Mouse (Mus musculus): Measurements from ENCODE around the gene Mfsd11. TPM values are rescaled to one million over a fixed set of nuclear protein-coding genes. Genes with fewer than 3 reads are reported as not detected.
"Not testable (repeated sequence)": the region's sequence is repeated elsewhere in the genome, so short reads cannot be mapped to it uniquely, and the experiment has no call there.

The Mfsd11 gene
- polyA plus RNA-seq, 1 experiment from 2014 or later, result 48.8 TPM

DNA sequence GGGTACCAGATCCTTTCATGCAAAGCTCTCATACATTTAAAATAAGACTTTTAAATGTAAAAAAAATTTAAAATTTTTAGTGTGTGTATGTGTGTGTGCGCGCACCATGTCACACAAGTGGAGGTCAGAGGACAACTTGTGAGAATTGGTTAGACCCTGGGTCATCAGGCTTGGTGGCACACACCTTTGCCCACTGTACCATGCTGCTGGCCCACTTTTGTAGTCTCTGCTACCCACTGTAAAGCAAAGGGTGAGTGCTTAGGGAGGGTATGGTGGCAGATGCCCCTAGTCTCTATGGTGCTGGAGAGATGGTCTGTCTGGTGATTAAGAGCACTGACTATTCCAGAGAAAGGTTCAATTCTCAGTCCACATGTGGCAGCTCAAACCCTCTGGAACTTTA is 29.0 kb upstream of the Mfsd11 start:
- Histone ChIP-seq H3K9ac (replicated peaks) (no peak overlapping the region), H3K27me3 (no peaks in the 10 kb centered on the region), H3K27ac (no peak overlapping the region), H3K4me1 (replicated peaks) (peaks cover 54% of the 10 kb centered on the region), H3K9me3 (no peaks in the 10 kb centered on the region), H3K4me3 (replicated peaks) (no peak overlapping the region), H3K36me3 (no peaks in the 10 kb centered on the region), H3K4me2 (replicated peaks) (no peak overlapping the region)
- WGBS, result 100% methylated on average over 2 of the region's 2 CpGs
- no peak for ATAC-seq

DNA sequence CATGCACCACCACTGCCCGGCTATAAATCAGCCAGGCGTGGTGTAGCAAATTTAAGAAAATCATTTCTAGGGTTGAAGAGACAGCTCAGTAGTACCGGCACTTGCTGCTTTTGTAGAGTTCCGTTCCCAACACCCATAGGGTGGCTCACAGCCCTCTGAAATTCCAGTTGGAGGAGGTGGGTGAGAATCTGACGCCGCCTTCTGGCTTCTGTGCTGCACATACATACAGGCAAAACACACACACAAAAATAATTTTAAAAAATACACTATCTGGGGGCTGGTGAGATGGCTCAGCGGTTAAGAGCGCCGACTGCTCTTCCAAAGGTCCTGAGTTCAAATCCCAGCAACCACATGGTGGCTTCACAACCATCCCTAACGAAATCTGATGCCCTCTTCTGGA is 28.4 kb upstream of the Mfsd11 start:
- not testable (repeated sequence) for H3K27me3 ChIP-seq; H3K36me3 ChIP-seq; ATAC-seq; H3K4me3 ChIP-seq (replicated peaks); H3K9me3 ChIP-seq; H3K27ac ChIP-seq; H3K4me2 ChIP-seq (replicated peaks); H3K9ac ChIP-seq (replicated peaks)
- 98% methylated on average over 10 of the region's 10 CpGs for WGBS
- H3K4me1 ChIP-seq (replicated peaks), result peaks cover 56% of the 10 kb centered on the region

DNA sequence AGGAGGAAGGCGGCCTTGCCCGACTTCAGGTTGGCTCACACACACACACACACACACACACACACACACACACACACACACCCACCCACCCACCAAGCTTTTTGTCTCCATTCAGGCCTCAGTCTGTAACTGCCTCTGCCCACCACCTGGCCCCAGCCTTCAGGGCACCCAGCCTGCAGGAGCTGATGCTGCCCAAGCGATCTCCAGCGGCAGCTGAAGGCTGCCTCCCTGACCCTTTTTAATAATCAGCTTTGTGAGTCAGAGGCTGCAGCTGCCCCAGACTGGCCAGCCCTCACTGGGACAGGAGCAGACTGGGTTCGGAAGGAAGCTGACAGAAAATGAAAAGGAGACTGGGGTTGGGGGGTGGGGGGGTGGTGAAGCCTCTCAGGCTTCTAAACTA is 27.0 kb upstream of the Mfsd11 start:
- Histone ChIP-seq H3K27me3 (no peaks in the 10 kb centered on the region), H3K4me3 (replicated peaks) (peak overlapping the region; percentile 9), H3K9ac (replicated peaks) (0 out of 2 replicates have a peak overlapping the region, but pooled peaks have one; percentile 44), H3K9me3 (no peaks in the 10 kb centered on the region), H3K4me1 (replicated peaks) (peaks cover 54% of the 10 kb centered on the region), H3K36me3 (no peaks in the 10 kb centered on the region), H3K4me2 (replicated peaks) (peak overlapping the region; percentile 86), H3K27ac (peak overlapping the region; percentile 70)
- no peak for ATAC-seq
- WGBS, result 35% methylated on average over 5 of the region's 5 CpGs

DNA sequence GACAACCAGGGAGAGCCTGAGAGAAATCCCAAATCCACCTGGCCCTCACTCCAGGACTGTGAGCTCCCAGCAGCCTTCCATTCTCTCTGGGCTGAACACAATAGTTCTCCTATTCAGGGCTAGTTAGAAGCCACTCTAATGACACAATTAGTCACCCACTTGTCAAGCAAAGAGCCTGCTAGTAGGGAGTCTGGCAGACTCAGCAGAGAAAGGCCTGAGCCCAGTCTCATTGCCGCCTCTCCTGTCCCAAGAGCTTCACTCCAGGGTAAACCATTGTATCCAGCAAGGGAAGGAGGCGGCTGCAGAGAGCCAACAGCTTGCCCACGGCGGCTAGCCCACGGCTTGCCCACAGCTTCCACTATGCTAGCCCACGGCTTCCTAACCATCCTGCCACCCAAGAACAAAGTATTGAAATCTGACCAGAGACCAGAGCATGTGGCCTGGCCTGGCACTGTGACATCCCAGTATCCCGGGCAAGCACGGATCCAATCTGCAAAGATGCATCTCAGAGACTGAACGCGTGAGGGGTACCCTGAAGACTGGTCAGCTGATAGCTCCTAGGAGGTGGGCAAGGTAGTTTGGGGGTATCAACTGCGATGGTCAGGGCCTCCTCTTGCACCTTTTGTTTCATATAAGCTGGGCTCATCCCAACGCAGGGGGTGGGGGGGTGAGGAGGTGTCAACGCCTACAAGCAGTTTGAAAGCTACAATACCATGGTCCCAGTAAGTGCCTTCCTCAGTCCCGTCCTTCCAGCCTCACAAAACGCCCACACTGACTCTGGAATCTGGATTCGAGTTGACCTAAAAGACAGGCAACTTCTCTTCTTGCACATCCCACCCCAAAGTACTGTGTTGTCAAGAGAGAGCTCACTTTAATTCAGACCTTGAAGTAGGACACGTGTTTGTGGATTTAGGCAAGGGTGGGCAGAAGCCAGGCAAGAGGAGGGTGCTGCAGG is 25.4 kb upstream of the Mfsd11 start:
- H3K4me1 ChIP-seq (replicated peaks), result peaks cover 40% of the 10 kb centered on the region
- peak overlapping the region; percentile 86 for H3K4me2 ChIP-seq (replicated peaks)
- peak overlapping the region; percentile 83 for H3K27ac ChIP-seq
- 11% methylated on average over 17 of the region's 17 CpGs for WGBS
- no peaks in the 10 kb centered on the region for H3K27me3 ChIP-seq
- ATAC-seq, result peak; percentile 28; the same call in 1 of the 2 replicates
- no peaks in the 10 kb centered on the region for H3K9me3 ChIP-seq
- peak overlapping the region; percentile 69 for H3K4me3 ChIP-seq (replicated peaks)
- peak overlapping the region; percentile 85 for H3K9ac ChIP-seq (replicated peaks)
- H3K36me3 ChIP-seq, result peaks cover 8% of the 10 kb centered on the region; the same call in 1 of the 2 replicates

DNA sequence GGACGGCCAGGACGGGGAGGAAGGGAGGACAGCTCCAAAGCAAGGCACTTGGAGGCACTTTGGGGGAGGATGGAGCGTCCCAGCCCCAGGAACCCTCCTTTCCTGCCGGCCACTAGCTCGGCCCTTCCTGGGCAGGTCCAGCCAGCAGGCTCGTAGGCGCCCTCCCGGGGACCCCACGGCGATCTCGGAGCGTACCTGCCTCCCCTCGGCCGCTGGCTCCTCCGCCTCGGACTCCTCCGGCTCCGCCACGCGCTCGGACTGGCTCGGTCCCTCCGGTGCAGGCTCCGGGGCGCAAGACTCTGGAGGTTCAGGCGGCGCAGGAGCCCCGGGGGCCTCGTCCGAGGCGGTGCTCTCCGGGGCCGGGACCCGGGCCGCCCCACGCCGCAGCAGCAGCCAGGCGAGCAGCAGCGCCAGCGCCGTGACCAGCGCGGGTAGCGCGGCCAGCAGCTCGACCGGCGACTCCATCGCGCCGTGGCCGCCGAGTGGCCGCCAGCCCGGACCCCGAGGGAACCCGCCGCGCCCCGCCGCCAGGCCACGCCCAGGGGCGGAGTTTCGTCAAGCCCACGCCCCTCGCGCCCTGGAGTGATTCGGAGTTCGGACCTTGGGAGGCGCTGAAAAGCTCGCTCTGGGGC is 24.6 kb upstream of the Mfsd11 start, which contains the start of gene Mxra7:
Mxra7 (minus strand) TSS at position 513 of the 632 bp plus-strand sequence.
- peak within 1 kb of the TSS; percentile 69 for H3K4me3 ChIP-seq (replicated peaks)
- ATAC-seq, result peak; percentile 46
- peak within 1 kb of the TSS; percentile 83 for H3K27ac ChIP-seq
- peaks cover 39% of the 10 kb centered on the region for H3K4me1 ChIP-seq (replicated peaks)
- no peaks in the 10 kb centered on the region for H3K9me3 ChIP-seq
- no peaks in the 10 kb centered on the region for H3K27me3 ChIP-seq
- peaks cover 10% of the 10 kb centered on the region for H3K36me3 ChIP-seq
- whole genome bisulfite sequencing, result under 1% methylated on average over 68 of the region's 71 CpGs
- H3K9ac ChIP-seq (replicated peaks), result peak within 1 kb of the TSS; percentile 85
- peak within 1 kb of the TSS; percentile 86 for H3K4me2 ChIP-seq (replicated peaks)

DNA sequence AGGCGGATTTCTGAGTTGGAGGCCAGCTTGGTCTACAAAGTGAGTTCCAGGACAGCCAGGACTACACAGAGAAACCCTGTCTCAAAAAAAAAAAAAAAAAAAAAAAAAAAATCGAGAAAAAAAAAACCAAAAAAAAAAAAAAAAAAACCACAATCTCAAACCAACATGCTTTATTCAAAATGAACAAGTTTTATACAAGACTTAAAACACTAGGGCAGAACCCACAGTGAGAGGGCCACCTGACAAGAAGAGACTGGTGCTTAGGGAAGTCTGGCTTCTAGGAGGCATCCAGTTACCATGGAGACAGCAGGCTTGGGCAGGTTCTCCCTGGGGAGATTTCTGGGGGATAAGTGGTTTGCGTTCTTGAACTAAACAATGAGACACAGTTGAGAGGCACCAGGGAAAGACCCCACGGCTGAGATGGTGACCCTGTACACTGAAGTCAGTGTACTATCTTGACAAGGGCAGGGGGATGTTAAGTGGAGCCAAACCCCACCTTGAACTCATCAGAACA is 20.0 kb upstream of the Mfsd11 start:
- Histone ChIP-seq H3K36me3 (peaks cover 56% of the 10 kb centered on the region), H3K4me1 (replicated peaks) (peaks cover 20% of the 10 kb centered on the region), H3K9ac (replicated peaks) (peak overlapping the region; percentile 28; the same call in 1 of the 2 replicates), H3K4me3 (replicated peaks) (no peak overlapping the region), H3K9me3 (no peaks in the 10 kb centered on the region), H3K27me3 (no peaks in the 10 kb centered on the region), H3K27ac (peak overlapping the region; percentile 65), H3K4me2 (replicated peaks) (no peak overlapping the region)
- WGBS, result 26% methylated on average over 3 of the region's 4 CpGs
- 0 out of 2 replicates have a peak, but pooled peaks have one; percentile 35 for ATAC-seq

DNA sequence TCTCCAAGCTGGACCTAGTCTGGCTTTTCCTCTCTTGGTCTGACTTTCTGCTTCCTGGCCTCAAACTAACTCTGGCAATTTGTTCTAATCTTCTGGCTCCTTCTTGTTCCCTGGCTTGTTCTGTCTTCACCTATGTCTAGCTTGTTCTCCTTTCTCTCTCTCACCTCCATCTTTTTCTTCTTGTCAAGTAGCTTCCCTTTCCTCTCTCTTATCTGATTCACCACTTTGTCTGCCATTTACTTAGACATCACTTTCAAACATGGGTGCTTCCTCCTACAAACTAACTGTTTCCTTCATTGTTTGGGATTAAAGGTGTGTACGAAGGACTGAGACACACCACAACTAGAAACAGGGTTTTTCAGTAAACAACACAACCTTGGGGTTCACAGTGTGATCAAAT is 17.3 kb upstream of the Mfsd11 start:
- WGBS, result 98% methylated on average over 1 of the region's 1 CpGs
- Histone ChIP-seq H3K27ac (no peak overlapping the region), H3K4me3 (replicated peaks) (no peak overlapping the region), H3K4me1 (replicated peaks) (peaks cover 23% of the 10 kb centered on the region), H3K36me3 (peaks cover 83% of the 10 kb centered on the region), H3K4me2 (replicated peaks) (no peak overlapping the region), H3K9me3 (no peaks in the 10 kb centered on the region), H3K27me3 (no peaks in the 10 kb centered on the region), H3K9ac (replicated peaks) (no peak overlapping the region)
- no peak for ATAC-seq

DNA sequence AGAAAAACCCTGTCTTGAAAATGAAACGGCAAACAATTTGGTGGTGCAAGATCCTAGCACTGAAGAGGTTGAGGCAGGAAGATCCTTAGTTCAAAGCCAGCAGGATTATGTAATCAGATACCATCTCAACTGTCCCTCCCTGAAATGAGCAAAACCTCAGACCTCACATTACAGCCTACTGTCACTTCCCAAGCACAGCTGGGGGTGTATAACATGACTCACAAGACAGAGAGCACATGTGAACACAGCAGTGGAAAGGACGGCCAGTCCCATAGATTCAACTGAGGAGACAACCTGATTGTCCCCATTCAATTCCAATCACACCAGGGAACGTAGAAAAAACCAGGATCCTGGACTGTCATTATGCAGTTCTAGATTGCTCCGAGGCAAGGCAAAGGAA is 16.0 kb upstream of the Mfsd11 start:
- WGBS, result 95% methylated on average over 4 of the region's 4 CpGs
- H3K9ac ChIP-seq (replicated peaks), result no peak overlapping the region
- H3K4me3 ChIP-seq (replicated peaks), result no peak overlapping the region
- no peak for ATAC-seq
- H3K36me3 ChIP-seq, result peaks cover 93% of the 10 kb centered on the region
- no peak overlapping the region for H3K4me2 ChIP-seq (replicated peaks)
- H3K27me3 ChIP-seq, result no peaks in the 10 kb centered on the region
- H3K27ac ChIP-seq, result no peak overlapping the region
- H3K9me3 ChIP-seq, result no peaks in the 10 kb centered on the region
- H3K4me1 ChIP-seq (replicated peaks), result peaks cover 36% of the 10 kb centered on the region

DNA sequence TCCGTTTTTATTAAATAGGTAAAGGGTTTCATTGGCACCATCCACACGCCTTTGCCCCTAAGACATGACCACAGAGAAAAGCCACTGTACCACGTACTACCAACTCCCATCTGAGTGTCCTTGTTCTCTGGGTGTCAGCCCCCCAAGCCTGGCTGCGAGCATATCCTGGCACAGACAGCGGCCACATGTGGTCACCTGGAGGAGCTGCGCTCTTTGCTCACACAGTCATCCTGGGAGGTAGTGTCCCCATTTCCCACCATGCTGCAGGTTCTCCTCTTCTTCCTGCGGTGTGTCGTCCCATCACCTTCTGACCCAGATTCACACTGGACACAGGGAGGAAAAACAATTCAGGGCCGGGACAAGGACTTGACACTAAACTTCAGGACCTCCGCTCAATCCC is 14.8 kb upstream of the Mfsd11 start:
- Histone ChIP-seq H3K4me1 (replicated peaks) (peaks cover 44% of the 10 kb centered on the region), H3K9me3 (no peaks in the 10 kb centered on the region), H3K9ac (replicated peaks) (no peak overlapping the region), H3K27me3 (no peaks in the 10 kb centered on the region), H3K4me2 (replicated peaks) (no peak overlapping the region), H3K4me3 (replicated peaks) (no peak overlapping the region), H3K27ac (no peak overlapping the region), H3K36me3 (peaks cover 88% of the 10 kb centered on the region)
- WGBS, result 95% methylated on average over 10 of the region's 10 CpGs
- no peak for ATAC-seq

DNA sequence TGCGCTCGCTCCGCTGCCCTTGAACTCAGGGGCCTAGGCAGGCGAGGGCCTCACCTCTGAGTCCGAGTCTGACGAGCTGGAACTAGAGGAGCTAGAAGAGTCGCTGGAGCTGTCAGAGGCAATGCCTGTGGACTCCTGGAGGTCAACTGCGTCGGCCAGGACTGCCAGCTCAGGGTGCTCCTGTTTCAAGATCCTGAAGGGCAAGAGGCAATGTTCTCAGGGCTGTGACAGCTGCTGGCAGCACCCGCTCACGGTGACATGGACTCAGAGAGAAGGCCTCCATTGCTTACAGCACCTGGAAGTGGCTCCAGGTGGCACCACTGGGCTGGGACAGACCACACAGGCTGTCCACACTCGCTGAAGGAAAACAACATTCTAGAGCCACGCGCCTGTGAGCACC is 13.3 kb upstream of the Mfsd11 start:
- Histone ChIP-seq H3K9ac (replicated peaks) (peak overlapping the region; percentile 94; the same call in 1 of the 2 replicates), H3K36me3 (peaks cover 73% of the 10 kb centered on the region), H3K27ac (no peak overlapping the region), H3K9me3 (no peaks in the 10 kb centered on the region), H3K4me3 (replicated peaks) (no peak overlapping the region), H3K4me2 (replicated peaks) (no peak overlapping the region), H3K27me3 (no peaks in the 10 kb centered on the region), H3K4me1 (replicated peaks) (peaks cover 40% of the 10 kb centered on the region)
- WGBS, result 93% methylated on average over 14 of the region's 14 CpGs
- no peak for ATAC-seq

DNA sequence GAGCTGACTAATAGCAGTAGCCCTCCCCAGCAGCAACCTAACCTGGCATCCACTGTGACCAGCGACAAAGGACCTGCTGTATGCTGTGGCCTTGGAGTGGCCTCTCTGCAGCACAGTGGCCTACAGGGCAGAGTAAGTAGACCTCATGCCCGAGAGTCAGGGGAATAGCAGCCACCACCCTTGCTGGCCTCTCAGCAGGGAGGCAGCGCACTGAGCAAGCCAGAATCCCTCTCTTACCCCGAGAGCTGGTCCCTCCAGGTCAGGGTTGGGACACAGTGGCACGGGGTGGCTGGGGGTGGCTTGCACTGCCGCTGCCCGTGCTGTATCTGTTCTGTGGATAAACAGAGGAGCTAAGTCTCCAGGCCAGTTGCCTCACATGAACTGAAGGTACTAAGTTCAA is 12.6 kb upstream of the Mfsd11 start:
- H3K36me3 ChIP-seq, result peaks cover 66% of the 10 kb centered on the region
- peaks cover 47% of the 10 kb centered on the region for H3K4me1 ChIP-seq (replicated peaks)
- no peaks in the 10 kb centered on the region for H3K9me3 ChIP-seq
- peak overlapping the region; percentile 94; the same call in 1 of the 2 replicates for H3K9ac ChIP-seq (replicated peaks)
- peak overlapping the region; percentile 22 for H3K4me2 ChIP-seq (replicated peaks)
- 83% methylated on average over 7 of the region's 7 CpGs for WGBS
- no peak for ATAC-seq
- H3K27ac ChIP-seq, result no peak overlapping the region
- no peaks in the 10 kb centered on the region for H3K27me3 ChIP-seq
- no peak overlapping the region for H3K4me3 ChIP-seq (replicated peaks)

DNA sequence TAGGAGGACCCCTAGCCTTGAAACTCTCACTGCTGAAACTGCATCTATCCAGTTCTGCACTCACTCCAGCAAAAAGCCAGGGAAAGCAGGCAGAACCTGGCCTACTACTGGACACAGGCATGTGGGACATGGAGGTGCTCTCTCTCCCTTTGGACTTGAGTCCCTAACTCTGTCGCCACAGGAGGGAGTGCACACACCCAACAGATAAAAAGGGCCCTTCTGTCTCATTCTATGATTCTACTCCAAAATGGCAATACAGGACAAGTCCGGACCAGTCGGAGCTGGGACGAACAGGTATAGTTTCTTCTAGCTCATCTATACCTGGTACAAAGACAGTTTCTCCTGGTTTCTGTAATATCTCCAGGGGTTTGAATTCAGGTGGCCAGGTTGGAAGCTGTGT is 11.5 kb upstream of the Mfsd11 start:
- Histone ChIP-seq H3K27me3 (no peaks in the 10 kb centered on the region), H3K4me1 (replicated peaks) (peaks cover 58% of the 10 kb centered on the region), H3K4me2 (replicated peaks) (peak overlapping the region; percentile 90), H3K36me3 (peaks cover 55% of the 10 kb centered on the region), H3K9me3 (no peaks in the 10 kb centered on the region), H3K27ac (no peak overlapping the region), H3K4me3 (replicated peaks) (peak overlapping the region; percentile 80), H3K9ac (replicated peaks) (peak overlapping the region; percentile 94)
- ATAC-seq, result no peak
- WGBS, result 86% methylated on average over 4 of the region's 4 CpGs

All from midbrain, embryonic 13.5 days (tissue).